Mouse (Mus musculus): ENCODE results near the gene Sept11. TPM values are rescaled to one million over a fixed set of nuclear protein-coding genes. Genes with fewer than 3 reads are reported as not detected.

The Sept11 gene
- polyA plus RNA-seq, 1 experiment = 171 TPM

- WGBS = 66% methylated on average over 5 of the region's 5 CpGs
- TF ChIP-seq CTCF (IDR thresholded peaks at IDR 0.05; ENCODE audit: insufficient read depth, low read depth, low read length) = no peak
- no peak for TF ChIP-seq POLR2A (IDR thresholded peaks at IDR 0.05; ENCODE audit: insufficient read depth, low read depth, low read length)
- H3K4me1 ChIP-seq (ENCODE audit: control insufficient read depth, insufficient read depth, low read length) = no peaks in the 10 kb centered on the region; the same call in 1 of the 2 replicates
Observed at GRCm38 (mm10) chr5:93051041-93051440, 42.2 kb upstream of the Sept11 start.

GRCm38 (mm10) chr5:93051951-93052350 is 41.3 kb upstream of the Sept11 start:
- no peak overlapping the region for H3K27ac ChIP-seq (ENCODE audit: insufficient read depth, low read depth, low read length)
- 34% methylated on average over 9 of the region's 9 CpGs for WGBS
- H3K4me1 ChIP-seq (ENCODE audit: control insufficient read depth, insufficient read depth, low read length) = no peaks in the 10 kb centered on the region; the same call in 1 of the 2 replicates
- no peak overlapping the region for H3K4me3 ChIP-seq (ENCODE audit: insufficient read depth, low read depth, low read length)
- no peak for TF ChIP-seq CTCF (IDR thresholded peaks at IDR 0.05; ENCODE audit: insufficient read depth, low read depth, low read length)

More at GRCm38 (mm10) chr5:93051041-93051440, 42.2 kb upstream of the Sept11 start:
- Histone ChIP-seq H3K4me3 (ENCODE audit: insufficient read depth, low read depth, low read length) (no peak overlapping the region), H3K27ac (ENCODE audit: insufficient read depth, low read depth, low read length) (no peak overlapping the region)

- 40% methylated on average over 8 of the region's 8 CpGs for WGBS
Observed at GRCm38 (mm10) chr5:93053606-93054397, 39.4 kb upstream of the Sept11 start.

GRCm38 (mm10) chr5:93060865-93061264 is 32.4 kb upstream of the Sept11 start:
- 83% methylated on average over 4 of the region's 4 CpGs for WGBS
- H3K4me3 ChIP-seq (ENCODE audit: insufficient read depth, low read depth, low read length) = no peak overlapping the region
- H3K27ac ChIP-seq (ENCODE audit: insufficient read depth, low read depth, low read length) = no peak overlapping the region
- H3K4me1 ChIP-seq (ENCODE audit: control insufficient read depth, insufficient read depth, low read length) = no peaks in the 10 kb centered on the region
- no peak for TF ChIP-seq CTCF (IDR thresholded peaks at IDR 0.05; ENCODE audit: insufficient read depth, low read depth, low read length)
- TF ChIP-seq POLR2A (IDR thresholded peaks at IDR 0.05; ENCODE audit: insufficient read depth, low read depth, low read length) = no peak

More at GRCm38 (mm10) chr5:93053606-93054397, 39.4 kb upstream of the Sept11 start:
- Histone ChIP-seq H3K4me3 (ENCODE audit: insufficient read depth, low read depth, low read length) (no peak overlapping the region), H3K27ac (ENCODE audit: insufficient read depth, low read depth, low read length) (no peak overlapping the region), H3K4me1 (ENCODE audit: control insufficient read depth, insufficient read depth, low read length) (no peaks in the 10 kb centered on the region; the same call in 1 of the 2 replicates)
- TF ChIP-seq POLR2A (IDR thresholded peaks at IDR 0.05; ENCODE audit: insufficient read depth, low read depth, low read length) (no peak), CTCF (IDR thresholded peaks at IDR 0.05; ENCODE audit: insufficient read depth, low read depth, low read length) (no peak)

- no peak overlapping the region for H3K27ac ChIP-seq (ENCODE audit: insufficient read depth, low read depth, low read length)
- WGBS = 71% methylated on average over 7 of the region's 7 CpGs
- no peaks in the 10 kb centered on the region for H3K4me1 ChIP-seq (ENCODE audit: control insufficient read depth, insufficient read depth, low read length)
- no peak for TF ChIP-seq CTCF (IDR thresholded peaks at IDR 0.05; ENCODE audit: insufficient read depth, low read depth, low read length)
- TF ChIP-seq POLR2A (IDR thresholded peaks at IDR 0.05; ENCODE audit: insufficient read depth, low read depth, low read length) = no peak
- H3K4me3 ChIP-seq (ENCODE audit: insufficient read depth, low read depth, low read length) = no peak overlapping the region
Observed at GRCm38 (mm10) chr5:93077661-93078323, 15.4 kb upstream of the Sept11 start.

GRCm38 (mm10) chr5:93079596-93079995 is 13.6 kb upstream of the Sept11 start:
- Histone ChIP-seq H3K27ac (ENCODE audit: insufficient read depth, low read depth, low read length) (no peak overlapping the region), H3K4me1 (ENCODE audit: control insufficient read depth, insufficient read depth, low read length) (no peaks in the 10 kb centered on the region), H3K4me3 (ENCODE audit: insufficient read depth, low read depth, low read length) (no peak overlapping the region)
- WGBS = 87% methylated on average over 3 of the region's 3 CpGs
- no peak for TF ChIP-seq CTCF (IDR thresholded peaks at IDR 0.05; ENCODE audit: insufficient read depth, low read depth, low read length)
- no peak for TF ChIP-seq POLR2A (IDR thresholded peaks at IDR 0.05; ENCODE audit: insufficient read depth, low read depth, low read length)

- Histone ChIP-seq H3K4me1 (ENCODE audit: control insufficient read depth, insufficient read depth, low read length) (no peaks in the 10 kb centered on the region), H3K27ac (ENCODE audit: insufficient read depth, low read depth, low read length) (no peak overlapping the region), H3K4me3 (ENCODE audit: insufficient read depth, low read depth, low read length) (no peak overlapping the region)
- WGBS = 34% methylated on average over 4 of the region's 4 CpGs
- TF ChIP-seq CTCF (IDR thresholded peaks at IDR 0.05; ENCODE audit: insufficient read depth, low read depth, low read length) (no peak), POLR2A (IDR thresholded peaks at IDR 0.05; ENCODE audit: insufficient read depth, low read depth, low read length) (no peak)
Observed at GRCm38 (mm10) chr5:93085015-93085598, 8.1 kb upstream of the Sept11 start.

GRCm38 (mm10) chr5:93085900-93086299 is 7.3 kb upstream of the Sept11 start:
- Histone ChIP-seq H3K4me3 (ENCODE audit: insufficient read depth, low read depth, low read length) (no peak overlapping the region), H3K4me1 (ENCODE audit: control insufficient read depth, insufficient read depth, low read length) (peaks cover under 1% of the 10 kb centered on the region; the same call in 1 of the 2 replicates), H3K27ac (ENCODE audit: insufficient read depth, low read depth, low read length) (no peak overlapping the region)
- 89% methylated on average over 4 of the region's 4 CpGs for WGBS
- TF ChIP-seq CTCF (IDR thresholded peaks at IDR 0.05; ENCODE audit: insufficient read depth, low read depth, low read length) = no peak
- no peak for TF ChIP-seq POLR2A (IDR thresholded peaks at IDR 0.05; ENCODE audit: insufficient read depth, low read depth, low read length)

GRCm38 (mm10) chr5:93091266-93091665 is 2.0 kb upstream of the Sept11 start:
- no peak for TF ChIP-seq POLR2A (IDR thresholded peaks at IDR 0.05; ENCODE audit: insufficient read depth, low read depth, low read length)
- no peak for TF ChIP-seq CTCF (IDR thresholded peaks at IDR 0.05; ENCODE audit: insufficient read depth, low read depth, low read length)
- Histone ChIP-seq H3K4me3 (ENCODE audit: insufficient read depth, low read depth, low read length) (no peak overlapping the region), H3K27ac (ENCODE audit: insufficient read depth, low read depth, low read length) (no peak overlapping the region), H3K4me1 (ENCODE audit: control insufficient read depth, insufficient read depth, low read length) (peaks cover 14% of the 10 kb centered on the region)
- 65% methylated on average over 3 of the region's 3 CpGs for WGBS

Measured in olfactory bulb, adult 2 months (tissue).